Mouse (Mus musculus) C2C12 (cell line): ENCODE measurements around the gene Olfr285. TPM values are rescaled to one million over a fixed set of nuclear protein-coding genes. Genes with fewer than 3 reads are reported as not detected.

Source experiments
- H3K27me3 ChIP-seq: one replicate; pipeline ENCODE4 v1.6.1; 2011; ENCODE audit not compliant: control insufficient read depth, insufficient read depth, insufficient read length
- H3K36me3 ChIP-seq: one replicate; pipeline ENCODE4 v1.6.1; 2011; ENCODE audit not compliant: control insufficient read depth, insufficient read depth
- H3K4me3 ChIP-seq: one replicate; pipeline ENCODE4 v1.5.1; 2011; ENCODE audit warnings: mild to moderate bottlenecking, control low read depth; ENCODE audit not compliant: poor library complexity, insufficient read depth, severe bottlenecking
- H3K79me2 ChIP-seq: one replicate; pipeline ENCODE4 v1.6.1; 2011; ENCODE audit not compliant: control insufficient read depth, insufficient read depth
- H3K79me3 ChIP-seq: one replicate; pipeline ENCODE4 v1.6.1; 2011; ENCODE audit warnings: low read depth, control low read depth
- H3ac ChIP-seq: one replicate; pipeline ENCODE3; 2011; ENCODE audit warnings: low read depth; ENCODE audit not compliant: control insufficient read depth, insufficient read length
- CEBPB ChIP-seq: IDR thresholded peaks from one replicate; pipeline ENCODE4 v1.6.1; 2011; ENCODE audit warnings: low read depth, mild to moderate bottlenecking, control low read depth, moderate library complexity
- CTCF ChIP-seq: IDR thresholded peaks from one replicate; pipeline ENCODE4 v1.5.1; 2011; ENCODE audit not compliant: control insufficient read depth, insufficient read depth, insufficient read length
- FOSL1 ChIP-seq: IDR thresholded peaks from one replicate; pipeline ENCODE4 v1.8.0; 2011; ENCODE audit warnings: mild to moderate bottlenecking, low read length; ENCODE audit not compliant: poor library complexity, insufficient read depth, severe bottlenecking
- MAX ChIP-seq: IDR thresholded peaks from one replicate; pipeline ENCODE4 v1.6.1; 2011; ENCODE audit warnings: mild to moderate bottlenecking, control low read depth
- MYOD1 ChIP-seq: IDR thresholded peaks from one replicate; pipeline ENCODE4 v1.6.1; 2011; ENCODE audit warnings: low read depth; ENCODE audit not compliant: control insufficient read depth, insufficient read length
- MYOG ChIP-seq: IDR thresholded peaks from one replicate; pipeline ENCODE4 v1.6.1; 2011; ENCODE audit not compliant: control insufficient read depth, insufficient read length; ENCODE audit errors: extremely low read depth
- USF1 ChIP-seq: IDR thresholded peaks from one replicate; pipeline ENCODE4 v1.6.1; 2011; ENCODE audit warnings: low read depth, mild to moderate bottlenecking, control low read depth, moderate library complexity
- long read RNA-seq, 2 experiments: library from polyadenylated mRNA; unstranded; transcript quantifications; one replicate each; pipeline ENCODE4 v2.0.0; 2019 to 2020
- polyA plus RNA-seq: library from polyadenylated mRNA; unstranded; fragments of >200 nt; fragmentation: generic; extraction: Trizol; gene quantifications from one replicate; pipeline ENCODE4 v1.2.1, GENCODE M21; 2012; ENCODE audit warnings: missing spikeins

Gene Olfr285
- polyA plus RNA-seq: not detected
- long read RNA-seq, experiment 1: 0 reads
- long read RNA-seq, experiment 2: 0 reads

DNA sequence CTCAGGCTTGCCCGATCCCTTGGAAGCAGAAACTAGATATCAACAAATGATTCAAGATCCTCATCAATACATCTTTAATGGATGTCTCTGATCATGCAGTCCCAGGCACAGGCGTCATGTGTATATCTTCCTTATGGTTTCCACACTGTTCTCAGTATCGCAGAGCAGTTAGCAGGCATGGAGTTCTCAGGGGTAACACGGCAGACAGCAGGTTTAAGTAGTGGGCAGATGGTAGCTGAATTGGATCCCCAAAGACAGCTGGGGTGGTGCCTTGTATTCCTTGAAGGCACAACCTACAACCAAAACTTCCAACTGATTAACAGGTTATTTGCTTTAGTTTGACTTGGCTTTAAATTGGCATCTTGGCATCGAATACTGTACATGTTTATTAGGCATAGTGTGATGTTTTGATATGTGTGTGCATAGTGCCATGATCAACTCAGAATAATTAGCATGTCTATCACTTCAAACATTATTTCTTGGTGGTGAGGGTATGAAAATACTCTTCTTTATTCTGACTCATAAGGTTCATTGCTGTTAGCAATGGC is at the start of gene Olfr285:
TSS of gene Olfr285 (minus strand) at position 177 of the 548 bp plus-strand sequence.
- no peak within 1 kb of the TSS for H3ac ChIP-seq
- peaks cover 7% of the 10 kb centered on the region for H3K27me3 ChIP-seq
- H3K79me3 ChIP-seq: no peaks in the 10 kb centered on the region
- no peaks in the 10 kb centered on the region for H3K36me3 ChIP-seq
- H3K79me2 ChIP-seq: no peaks in the 10 kb centered on the region
- TF ChIP-seq CEBPB: no peak
- no peak for TF ChIP-seq MYOG
- no peak for TF ChIP-seq USF1
- TF ChIP-seq FOSL1: no peak
- no peak for TF ChIP-seq CTCF
- H3K4me3 ChIP-seq: no peak within 1 kb of the TSS

DNA sequence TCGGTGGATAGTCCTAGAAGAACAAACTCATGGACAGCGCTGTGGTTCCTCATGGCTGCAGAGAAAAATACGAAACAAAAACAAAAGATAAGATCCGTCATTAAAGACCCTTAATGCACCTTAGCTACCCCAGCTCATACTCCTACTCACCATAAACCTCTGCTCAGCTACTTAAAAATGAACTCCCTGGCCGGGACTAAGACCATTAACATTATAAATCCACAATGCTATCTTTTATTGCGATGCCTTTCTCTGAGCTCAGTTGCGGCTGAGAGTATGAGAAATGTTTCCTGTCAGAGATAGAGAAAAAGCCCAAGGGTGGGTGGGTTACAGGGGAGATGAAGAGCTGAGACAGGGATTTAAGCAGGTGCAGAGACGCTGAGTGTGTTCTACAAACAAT is 23.7 kb upstream of the Olfr285 start, which contains the start of gene Olfr284:
TSS of gene Olfr284 (minus strand) at position 101 of the 400 bp plus-strand sequence.
- H3K79me3 ChIP-seq: no peaks in the 10 kb centered on the region
- no peaks in the 10 kb centered on the region for H3K79me2 ChIP-seq
- peaks cover 36% of the 10 kb centered on the region for H3K27me3 ChIP-seq
- TF ChIP-seq CEBPB (no peak), CTCF (no peak), MYOG (no peak), FOSL1 (no peak), USF1 (no peak), MYOD1 (no peak), MAX (no peak)
- no peak within 1 kb of the TSS for H3K4me3 ChIP-seq
- no peak within 1 kb of the TSS for H3ac ChIP-seq
- no peaks in the 10 kb centered on the region for H3K36me3 ChIP-seq

DNA sequence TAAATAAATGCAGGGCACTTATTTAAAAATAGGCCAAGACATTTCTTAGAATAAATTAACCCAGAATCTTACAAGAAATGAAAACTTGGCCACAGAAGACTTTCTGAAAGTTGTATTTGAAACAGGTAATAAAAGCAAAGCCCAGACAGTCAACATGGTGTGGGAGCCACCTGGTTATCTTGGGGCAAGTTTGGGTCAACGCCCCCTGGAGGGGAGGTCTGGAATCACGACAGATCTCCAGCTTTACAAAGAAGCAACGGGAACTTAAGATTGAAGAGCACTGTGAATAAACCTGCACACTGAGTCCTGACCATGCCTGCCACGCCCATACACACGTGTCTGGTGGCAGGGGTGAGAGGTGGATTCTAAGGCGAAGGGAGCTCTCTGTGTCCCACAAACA is 1.4 kb downstream of the Olfr285 start:
- Histone ChIP-seq H3K36me3 (no peaks in the 10 kb centered on the region), H3K79me2 (no peaks in the 10 kb centered on the region), H3K79me3 (no peaks in the 10 kb centered on the region), H3ac (no peak overlapping the region), H3K27me3 (peaks cover 7% of the 10 kb centered on the region), H3K4me3 (no peak overlapping the region)
- no peak for TF ChIP-seq USF1
- no peak for TF ChIP-seq MYOG
- no peak for TF ChIP-seq CEBPB
- no peak for TF ChIP-seq MYOD1
- TF ChIP-seq FOSL1: no peak
- TF ChIP-seq CTCF: no peak
- TF ChIP-seq MAX: no peak

DNA sequence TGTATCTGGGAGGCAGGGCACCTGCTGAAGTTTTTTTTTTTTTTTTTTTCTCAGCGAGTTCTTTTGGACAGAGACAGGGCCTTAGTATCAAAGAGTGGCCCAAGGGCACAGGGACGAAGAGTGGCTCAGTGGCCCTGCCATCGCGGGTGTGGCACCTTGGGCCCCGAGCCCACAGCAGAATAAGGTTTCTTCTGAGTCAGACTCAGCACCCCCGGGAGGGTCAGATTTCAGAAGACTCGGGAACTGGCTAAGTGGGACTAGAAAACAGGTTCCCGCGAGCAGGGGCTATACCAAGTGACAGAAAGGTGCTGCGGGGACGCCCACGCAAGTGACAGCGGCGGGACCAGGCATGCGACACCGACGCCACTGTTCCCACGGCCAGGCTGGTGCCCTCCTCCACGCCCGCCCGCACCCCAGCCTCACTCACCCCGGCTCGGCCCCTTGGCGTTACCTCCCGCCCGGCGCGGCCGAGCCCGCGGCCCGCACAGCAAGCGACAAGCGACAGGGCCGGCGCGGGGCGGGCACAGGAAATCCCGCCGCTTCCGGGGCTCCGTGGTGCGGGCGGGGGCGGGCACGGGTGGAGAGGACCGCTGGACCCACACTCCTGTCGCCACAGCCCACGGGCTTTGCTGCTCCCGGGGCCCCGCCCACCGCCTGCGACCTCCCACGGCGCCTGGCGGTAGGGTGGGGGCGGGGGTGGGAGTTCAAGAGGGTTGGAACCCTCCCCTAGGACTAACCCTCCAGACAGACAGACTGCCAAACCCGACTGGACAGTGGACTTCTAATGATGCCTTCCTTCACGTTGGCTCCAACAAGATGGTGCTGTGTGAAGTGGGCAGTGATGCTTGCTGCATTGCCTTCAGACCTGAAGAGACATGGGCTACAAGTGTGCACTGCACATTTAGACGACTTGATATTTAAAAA is 21.3 kb downstream of the Olfr285 start, which contains the start of gene Zfp641:
TSS of gene Zfp641 (minus strand) at position 534 of the 924 bp plus-strand sequence.
- no peaks in the 10 kb centered on the region for H3K36me3 ChIP-seq
- H3K79me3 ChIP-seq: no peaks in the 10 kb centered on the region
- no peaks in the 10 kb centered on the region for H3K79me2 ChIP-seq
- TF ChIP-seq MAX (no peak), CTCF (no peak), USF1 (no peak), CEBPB (no peak), MYOD1 (no peak), MYOG (no peak), FOSL1 (no peak)
- H3ac ChIP-seq: no peak within 1 kb of the TSS
- H3K4me3 ChIP-seq: no peak within 1 kb of the TSS
- H3K27me3 ChIP-seq: peaks cover 18% of the 10 kb centered on the region

- TF ChIP-seq CTCF (no peak), USF1 (no peak), MAX (no peak), FOSL1 (no peak), MYOG (no peak), CEBPB (no peak)
- Histone ChIP-seq H3K79me2 (no peaks in the 10 kb centered on the region), H3K27me3 (peaks cover 38% of the 10 kb centered on the region), H3K36me3 (no peaks in the 10 kb centered on the region), H3K4me3 (no peak overlapping the region), H3ac (no peak overlapping the region), H3K79me3 (no peaks in the 10 kb centered on the region)
Measured at GRCm38 (mm10) chr15:98293651-98294050, 23.5 kb downstream of the Olfr285 start.

DNA sequence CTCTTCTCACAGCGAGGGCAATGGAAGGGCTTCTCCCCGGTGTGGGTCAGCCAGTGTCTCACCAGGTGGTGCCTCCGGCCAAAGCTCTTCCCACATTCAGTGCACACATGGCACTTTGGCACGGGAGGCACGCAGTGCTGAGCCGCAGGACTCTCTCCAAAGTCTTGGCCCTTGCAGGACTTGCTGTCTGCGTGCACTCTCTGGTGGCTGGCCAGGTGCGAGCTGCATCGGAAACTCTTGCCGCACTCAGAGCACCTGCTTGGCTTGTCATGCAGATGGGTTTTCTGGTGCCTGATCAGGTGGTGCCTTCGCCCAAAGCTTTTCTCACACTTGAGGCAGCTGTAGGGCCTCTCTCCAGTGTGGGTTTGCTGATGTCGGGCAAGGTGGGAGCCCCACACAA is 28.6 kb downstream of the Olfr285 start:
- no peaks in the 10 kb centered on the region for H3K79me2 ChIP-seq
- no peak for TF ChIP-seq CTCF
- TF ChIP-seq MYOG: no peak
- TF ChIP-seq MYOD1: no peak
- TF ChIP-seq MAX: no peak
- TF ChIP-seq CEBPB: no peak
- no peak for TF ChIP-seq FOSL1
- no peak for TF ChIP-seq USF1
- H3K27me3 ChIP-seq: peaks cover 49% of the 10 kb centered on the region

More for the DNA sequence above, 28.6 kb downstream of the Olfr285 start:
- Histone ChIP-seq H3ac (no peak overlapping the region), H3K4me3 (no peak overlapping the region), H3K36me3 (no peaks in the 10 kb centered on the region), H3K79me3 (no peaks in the 10 kb centered on the region)
